Mouse (Mus musculus): ENCODE data around the gene Olfr1510. TPM values are rescaled to one million over a fixed set of nuclear protein-coding genes. Genes with fewer than 3 reads are reported as not detected.

Gene Olfr1510
- not detected for polyA plus RNA-seq (2015; fragmentation: Illumina TruSeq; extraction: RNeasy Lipid Tissue Mini Kit (QIAGEN cat#74804); ENCODE audit: insufficient read depth, low replicate concordance)

DNA sequence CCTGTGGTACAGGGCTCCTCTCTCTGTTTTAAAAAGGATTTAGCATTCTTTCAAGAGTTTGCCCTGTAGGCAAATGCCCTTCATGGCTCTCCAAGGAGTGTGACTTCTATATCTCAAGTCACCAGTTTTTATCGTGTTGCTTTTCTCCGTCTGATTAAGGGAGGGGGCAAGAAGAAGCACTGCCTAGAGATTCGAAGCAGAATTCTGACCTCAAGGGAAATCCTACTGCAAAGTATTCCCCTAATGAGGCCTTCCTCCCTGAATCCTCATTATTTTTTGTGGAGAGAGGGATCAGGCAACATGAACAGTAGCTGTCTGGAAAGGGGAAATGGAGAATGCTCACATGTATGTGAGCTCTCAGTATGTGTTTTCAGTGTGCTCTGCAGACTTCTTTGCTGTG lies at the start of gene Olfr1510:
TSS of gene Olfr1510 (minus strand) at position 101 of the 400 bp plus-strand sequence.

DNA sequence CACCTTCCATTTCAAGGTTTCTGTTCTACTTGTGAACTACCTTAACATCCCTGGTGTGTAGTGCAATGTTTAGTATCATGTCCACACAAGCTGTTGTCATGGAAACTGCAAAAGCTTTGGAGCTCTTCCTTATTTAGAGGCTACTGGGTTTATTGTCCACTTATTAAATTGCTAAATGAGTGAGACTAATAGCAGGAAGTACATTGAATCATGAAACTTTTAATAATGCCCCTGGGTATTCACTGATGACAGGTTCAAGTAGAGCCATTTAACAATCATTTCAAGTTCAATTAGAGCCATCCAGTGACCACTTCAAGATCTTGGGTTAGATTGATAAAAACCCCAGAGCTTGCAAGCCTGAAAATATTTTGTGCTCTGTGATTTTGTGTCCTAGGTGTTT lies 28.5 kb upstream of the Olfr1510 start, which contains the start of gene Olfr1509:
TSS of gene Olfr1509 (plus strand) at position 301 of the 400 bp plus-strand sequence.

DNA sequence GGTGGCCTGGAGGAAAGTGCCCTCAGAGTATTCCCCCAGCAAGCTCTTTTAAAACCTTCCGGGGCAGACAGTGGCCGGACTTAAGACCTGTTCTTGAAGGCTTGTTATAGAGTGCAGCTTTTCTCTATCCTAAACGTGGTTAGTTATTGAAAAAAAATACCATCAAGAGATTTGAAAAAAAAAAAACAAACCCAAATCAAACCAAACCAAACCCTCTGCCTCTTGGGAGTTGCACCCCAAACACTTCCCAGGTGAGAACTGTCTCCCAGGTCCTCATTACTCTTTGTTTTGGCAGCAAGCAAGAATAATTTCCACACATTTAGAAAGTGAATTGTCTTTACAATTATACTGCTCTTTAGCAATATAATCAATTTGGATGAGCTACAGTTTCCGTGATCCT lies 16.9 kb downstream of the Olfr1510 start, which contains the start of gene Olfr1511:
TSS of gene Olfr1511 (minus strand) at position 101 of the 400 bp plus-strand sequence.

DNA sequence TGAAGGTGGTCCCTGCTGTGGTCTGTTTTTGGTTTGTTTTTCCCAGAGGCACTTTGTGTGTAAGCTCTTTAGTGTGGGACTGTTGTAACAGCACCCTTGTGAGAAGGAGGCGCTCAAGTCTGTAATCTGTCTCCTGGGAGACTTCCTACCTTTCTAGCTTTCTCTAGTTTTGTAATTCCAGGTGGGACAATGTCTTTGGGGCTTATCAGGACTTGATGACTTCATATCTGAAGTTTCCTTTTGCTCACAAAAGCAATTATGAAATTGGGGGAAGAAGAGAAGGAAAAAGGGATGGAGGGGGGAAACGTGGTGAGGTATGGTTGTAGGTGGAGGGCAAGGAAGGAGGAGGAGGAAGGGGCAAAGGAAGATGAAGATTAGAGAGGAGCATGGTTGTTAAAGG lies 35.1 kb downstream of the Olfr1510 start, which contains the start of gene Olfr1512:
TSS of gene Olfr1512 (minus strand) at position 101 of the 400 bp plus-strand sequence.

Other genes starting within 250 kb of the Olfr1510 start
- gene Supt16, start 217.0 kb downstream of the Olfr1510 start, polyA plus RNA-seq (2015; fragmentation: Illumina TruSeq; extraction: RNeasy Lipid Tissue Mini Kit (QIAGEN cat#74804); ENCODE audit: insufficient read depth, low replicate concordance): 85.9 TPM
- 138 TPM for gene Chd8, start 156.6 kb downstream of the Olfr1510 start, polyA plus RNA-seq (2015; fragmentation: Illumina TruSeq; extraction: RNeasy Lipid Tissue Mini Kit (QIAGEN cat#74804); ENCODE audit: insufficient read depth, low replicate concordance)
- gene Tox4, start 135.2 kb downstream of the Olfr1510 start, polyA plus RNA-seq (2015; fragmentation: Illumina TruSeq; extraction: RNeasy Lipid Tissue Mini Kit (QIAGEN cat#74804); ENCODE audit: insufficient read depth, low replicate concordance): 54.8 TPM
- 21.4 TPM for gene Rab2b, start 134.8 kb downstream of the Olfr1510 start, polyA plus RNA-seq (2015; fragmentation: Illumina TruSeq; extraction: RNeasy Lipid Tissue Mini Kit (QIAGEN cat#74804); ENCODE audit: insufficient read depth, low replicate concordance)
- 104 TPM for gene Mettl3, start 109.2 kb downstream of the Olfr1510 start, polyA plus RNA-seq (2015; fragmentation: Illumina TruSeq; extraction: RNeasy Lipid Tissue Mini Kit (QIAGEN cat#74804); ENCODE audit: insufficient read depth, low replicate concordance)
- 5.9 TPM for gene Sall2, start 85.6 kb downstream of the Olfr1510 start, polyA plus RNA-seq (2015; fragmentation: Illumina TruSeq; extraction: RNeasy Lipid Tissue Mini Kit (QIAGEN cat#74804); ENCODE audit: insufficient read depth, low replicate concordance)
- not detected for gene Olfr1513, start 58.0 kb downstream of the Olfr1510 start, polyA plus RNA-seq (2015; fragmentation: Illumina TruSeq; extraction: RNeasy Lipid Tissue Mini Kit (QIAGEN cat#74804); ENCODE audit: insufficient read depth, low replicate concordance)
- not detected for gene Olfr1512, start 35.2 kb downstream of the Olfr1510 start, polyA plus RNA-seq (2015; fragmentation: Illumina TruSeq; extraction: RNeasy Lipid Tissue Mini Kit (QIAGEN cat#74804); ENCODE audit: insufficient read depth, low replicate concordance)
- not detected for gene Olfr1511, start 17.0 kb downstream of the Olfr1510 start, polyA plus RNA-seq (2015; fragmentation: Illumina TruSeq; extraction: RNeasy Lipid Tissue Mini Kit (QIAGEN cat#74804); ENCODE audit: insufficient read depth, low replicate concordance)
- not detected for gene Olfr1509, start 28.6 kb upstream of the Olfr1510 start, polyA plus RNA-seq (2015; fragmentation: Illumina TruSeq; extraction: RNeasy Lipid Tissue Mini Kit (QIAGEN cat#74804); ENCODE audit: insufficient read depth, low replicate concordance)
- gene Olfr1508, start 53.1 kb upstream of the Olfr1510 start, polyA plus RNA-seq (2015; fragmentation: Illumina TruSeq; extraction: RNeasy Lipid Tissue Mini Kit (QIAGEN cat#74804); ENCODE audit: insufficient read depth, low replicate concordance): not detected
- gene Olfr1507, start 81.4 kb upstream of the Olfr1510 start, polyA plus RNA-seq (2015; fragmentation: Illumina TruSeq; extraction: RNeasy Lipid Tissue Mini Kit (QIAGEN cat#74804); ENCODE audit: insufficient read depth, low replicate concordance): not detected

Data from spleen, adult 10 weeks (tissue).